10 mouse cellular contexts compared by ENCODE assay signal in genomic region chr8:121200979-121201378, GRCm38 (mm10).
DNase-seq lines count a peak whose midpoint lies in the region; ATAC-seq and TF ChIP-seq lines count a peak whose summit lies in the region.
"Had no signal": no experiment of that assay in that cellular context is flagged by ENCODE, and none has a peak within 500 bp of the region (broad histone marks: within the 10 kb centered on the region; RNA-seq: fewer than 3 reads in every experiment).

No protein-coding gene starts in this region.

- H3K9ac ChIP-seq in liver, embryonic 16.5 days (ENCODE audit: low read depth, low read length), result no peak overlapping the region
- H3K9ac ChIP-seq: midbrain, embryonic 13.5 days had no signal

- H3K9me3 ChIP-seq in embryonic facial prominence, embryonic 10.5 days, result no peaks in the 10 kb centered on the region
- no peaks in the 10 kb centered on the region for H3K9me3 ChIP-seq in liver, embryonic 16.5 days (replicated peaks; ENCODE audit: control insufficient read depth, low read length)
- H3K9me3 ChIP-seq: midbrain, embryonic 13.5 days had no signal

- no peak for TF ChIP-seq POLR2A in kidney, adult 2 months (IDR thresholded peaks at IDR 0.05; ENCODE audit: low read depth, low read length)

- intact Hi-C loops in gastrocnemius, postnatal 14 days (cut with DNase I; ENCODE audit: low total_unique reads), result no loop called here

- peak; percentile 62 for ATAC-seq in liver, embryonic 16.5 days (ENCODE audit: low read depth)
- ATAC-seq: hindbrain, embryonic 16.5 days; midbrain, embryonic 13.5 days had no signal

- peak; percentile 20 for DNase-seq in adrenal gland, postnatal 14 days
- DNase-seq in adrenal gland, postnatal 10 days, result no peak
- no peak for DNase-seq in embryonic facial prominence, embryonic 10.5 days (ENCODE audit: low spot score)
- DNase-seq in kidney, adult 2 months, result peak; percentile 66
- DNase-seq in cerebellum, postnatal 10 days, result no peak
- no peak for DNase-seq in thymus, postnatal 36 days
- no peak for DNase-seq in gastrocnemius, postnatal 14 days

- H3K36me3 ChIP-seq in embryonic facial prominence, embryonic 10.5 days (replicated peaks), result no peaks in the 10 kb centered on the region
- no peaks in the 10 kb centered on the region for H3K36me3 ChIP-seq in kidney, adult 2 months (ENCODE audit: control insufficient read depth, insufficient read depth, low read length)
- H3K36me3 ChIP-seq in liver, embryonic 16.5 days (ENCODE audit: control insufficient read depth, insufficient read depth), result no peaks in the 10 kb centered on the region
- H3K36me3 ChIP-seq: midbrain, embryonic 13.5 days had no signal

- no peak for TF ChIP-seq CTCF in kidney, adult 2 months (conservative IDR thresholded peaks at IDR 0.05; ENCODE audit: insufficient read depth, insufficient read length, low read depth, low read length)

- H3K27me3 ChIP-seq in embryonic facial prominence, embryonic 10.5 days (replicated peaks; ENCODE audit: low read depth, poor library complexity, severe bottlenecking), result peaks cover 28% of the 10 kb centered on the region
- H3K27me3 ChIP-seq in kidney, adult 2 months (replicated peaks; ENCODE audit: control insufficient read depth, insufficient read depth, low read length), result no peaks in the 10 kb centered on the region
- no peaks in the 10 kb centered on the region; the same call in 1 of the 2 replicates for H3K27me3 ChIP-seq in liver, embryonic 16.5 days (ENCODE audit: control insufficient read depth, insufficient read depth, low read depth, low read length)
- H3K27me3 ChIP-seq: midbrain, embryonic 13.5 days had no signal

- H3K4me2 ChIP-seq in liver, embryonic 16.5 days (ENCODE audit: low read depth, low read length), result no peak overlapping the region
- H3K4me2 ChIP-seq: midbrain, embryonic 13.5 days had no signal

- peak overlapping the region; percentile 30; the same call in 1 of the 2 replicates for H3K27ac ChIP-seq in embryonic facial prominence, embryonic 10.5 days (replicated peaks)
- no peak overlapping the region for H3K27ac ChIP-seq in kidney, adult 2 months (ENCODE audit: insufficient read depth, low read depth, low read length)
- H3K27ac ChIP-seq in liver, embryonic 16.5 days (ENCODE audit: low read length), result no peak overlapping the region
- H3K27ac ChIP-seq: midbrain, embryonic 13.5 days had no signal

- H3K4me3 ChIP-seq in embryonic facial prominence, embryonic 10.5 days, result no peak overlapping the region
- H3K4me3 ChIP-seq in kidney, adult 2 months (ENCODE audit: insufficient read depth, low read depth, low read length), result no peak overlapping the region
- H3K4me3 ChIP-seq in liver, embryonic 16.5 days (ENCODE audit: low read depth, low read length), result no peak overlapping the region
- H3K4me3 ChIP-seq: midbrain, embryonic 13.5 days had no signal

- peaks cover 59% of the 10 kb centered on the region for H3K4me1 ChIP-seq in embryonic facial prominence, embryonic 10.5 days
- H3K4me1 ChIP-seq in kidney, adult 2 months (ENCODE audit: control insufficient read depth, insufficient read depth, low read length), result peaks cover 3% of the 10 kb centered on the region; the same call in 1 of the 2 replicates
- H3K4me1 ChIP-seq in liver, embryonic 16.5 days (ENCODE audit: control insufficient read depth, low read depth, low read length), result no peaks in the 10 kb centered on the region
- H3K4me1 ChIP-seq: midbrain, embryonic 13.5 days had no signal

- WGBS in embryonic facial prominence, embryonic 10.5 days, result 51% methylated on average over 3 of the region's 3 CpGs
- 54% methylated on average over 3 of the region's 3 CpGs for WGBS in kidney, adult 2 months
- 23% methylated on average over 3 of the region's 3 CpGs for WGBS in liver, embryonic 16.5 days (ENCODE audit: insufficient replicate concordance)

Comparison
In these comparisons a context has a peak if more than half of its experiments do, and no peak if none do; other contexts are left out.
1. DNase-seq: peak in adrenal gland, postnatal 14 days (single experiment) and kidney, adult 2 months (single experiment); none in adrenal gland, postnatal 10 days (single experiment), embryonic facial prominence, embryonic 10.5 days (single experiment), cerebellum, postnatal 10 days (0 of 2), thymus, postnatal 36 days (0 of 2) and gastrocnemius, postnatal 14 days (single experiment).